Mouse (Mus musculus) heart, postnatal 0 days (tissue): ENCODE data around the gene Clec4g. TPM values are rescaled to one million over a fixed set of nuclear protein-coding genes. Genes with fewer than 3 reads are reported as not detected.

Experiments used
- ATAC-seq: fragments of 200-750 bp; cut with Nextera tagmentation; 2 replicates; pipeline ENCODE4 v1.8.0; 2017; ENCODE audit warnings: low read depth, moderate number of reproducible peaks, moderate library complexity; ENCODE audit not compliant: insufficient read depth
- DNase-seq: peaks from one replicate; pipeline ENCODE4 v3.0.0-alpha.2; 2016; ENCODE audit warnings: low spot score
- H3K27ac ChIP-seq: fragments of 300-500 bp; sonication (generic); 2 replicates; pipeline ENCODE4 v1.5.1; 2014; ENCODE audit warnings: low read depth, mild to moderate bottlenecking
- H3K27me3 ChIP-seq: fragments of 300-500 bp; sonication (generic); 2 replicates; pipeline ENCODE4 v1.6.1; 2014; ENCODE audit warnings: low read length, mixed read lengths; ENCODE audit not compliant: control insufficient read depth, insufficient read depth
- H3K36me3 ChIP-seq: fragments of 300-500 bp; sonication (generic); replicated peaks from 2 replicates; pipeline ENCODE4 v1.6.1; 2014; ENCODE audit warnings: low read length, mixed read lengths; ENCODE audit not compliant: control insufficient read depth, insufficient read depth
- H3K4me1 ChIP-seq: fragments of 300-500 bp; sonication (generic); 2 replicates; pipeline ENCODE4 v1.6.1; 2014; ENCODE audit warnings: antibody characterized with exemption; ENCODE audit not compliant: control insufficient read depth, insufficient read depth
- H3K4me2 ChIP-seq: fragments of 300-500 bp; sonication (generic); 2 replicates; pipeline ENCODE4 v1.6.1; 2014; ENCODE audit warnings: low read depth, mild to moderate bottlenecking, low read length, moderate library complexity
- H3K4me3 ChIP-seq: fragments of 300-500 bp; sonication (generic); 2 replicates; pipeline ENCODE4 v1.5.1; 2014; ENCODE audit warnings: low read depth, low read length
- H3K9ac ChIP-seq: fragments of 300-500 bp; sonication (generic); replicated peaks from 2 replicates; pipeline ENCODE4 v1.6.1; 2014; ENCODE audit warnings: low read depth, low read length, mixed read lengths
- H3K9me3 ChIP-seq: fragments of 300-500 bp; sonication (generic); replicated peaks from 2 replicates; pipeline ENCODE4 v1.6.1; 2016; ENCODE audit warnings: low read length; ENCODE audit not compliant: control insufficient read depth
- CTCF ChIP-seq: IDR thresholded peaks from 2 replicates; pipeline ENCODE4 v1.5.1; 2016; ENCODE audit warnings: antibody characterized with exemption, control low read depth, low read depth
- EP300 ChIP-seq: IDR thresholded peaks from 2 replicates; pipeline ENCODE4 v1.6.1; 2016; ENCODE audit warnings: antibody characterized with exemption, low read depth
- WGBS: fragments of 180-500 bp; shearing (Covaris S2); extraction: QIAGEN DNeasy Blood & Tissue Kit; methylation state at CpG from one replicate; pipeline ENCODE4 v1.1.7; 2014; 5-methylcytosine and 5-hydroxymethylcytosine counted together
- polyA plus RNA-seq: library from polyadenylated mRNA; unstranded; fragments of >200 nt; fragmentation: Nextera tagmentation; extraction: Ambion mirVana; gene quantifications from 2 replicates; pipeline ENCODE4 v1.2.1, GENCODE M21; 2015
- total RNA-seq: library from RNA; depleted of rRNA; stranded (reverse); fragments of >200 nt; gene quantifications from 2 replicates; pipeline ENCODE4 v1.2.3, GENCODE M21; 2014; ENCODE audit warnings: low replicate concordance

Gene Clec4g
- total and polyA plus RNA-seq, 2 experiments from 2014 or later = 2.5 TPM; not detected in 1

GRCm38 (mm10) chr8:3679236-3679635 is 41.2 kb downstream of the Clec4g start:
- TF ChIP-seq CTCF = no peak
- no peak for TF ChIP-seq EP300
- 95% methylated on average over 23 of the region's 23 CpGs for WGBS
- Histone ChIP-seq H3K36me3 (peaks cover 26% of the 10 kb centered on the region), H3K27ac (no peak overlapping the region), H3K4me3 (no peak overlapping the region), H3K4me1 (0 out of 2 replicates have a peak, but pooled peaks cover 10% of the 10 kb centered on the region), H3K4me2 (no peak overlapping the region), H3K9me3 (no peaks in the 10 kb centered on the region), H3K9ac (no peak overlapping the region), H3K27me3 (no peaks in the 10 kb centered on the region)
- no peak for DNase-seq
- no peak for ATAC-seq

- ATAC-seq = no peak
Measured at GRCm38 (mm10) chr8:3678831-3679230, 41.6 kb downstream of the Clec4g start.

GRCm38 (mm10) chr8:3676993-3677579 is 43.4 kb downstream of the Clec4g start:
- DNase-seq (peak; percentile 16), ATAC-seq (peak; percentile 1; the same call in 1 of the 2 replicates)
- peaks cover 26% of the 10 kb centered on the region for H3K36me3 ChIP-seq
- H3K4me2 ChIP-seq = peak overlapping the region; percentile 91
- peak overlapping the region; percentile 99 for H3K4me3 ChIP-seq
- H3K27me3 ChIP-seq = no peaks in the 10 kb centered on the region
- H3K9ac ChIP-seq = peak overlapping the region; percentile 96
- H3K27ac ChIP-seq = peak overlapping the region; percentile 95
- 2% methylated on average over 15 of the region's 15 CpGs for WGBS
- no peaks in the 10 kb centered on the region for H3K9me3 ChIP-seq
- TF ChIP-seq CTCF = no peak
- TF ChIP-seq EP300 = no peak
- 0 out of 2 replicates have a peak, but pooled peaks cover 10% of the 10 kb centered on the region for H3K4me1 ChIP-seq

More at GRCm38 (mm10) chr8:3678831-3679230, 41.6 kb downstream of the Clec4g start:
- 95% methylated on average over 23 of the region's 23 CpGs for WGBS
- no peak overlapping the region for H3K4me3 ChIP-seq
- H3K9ac ChIP-seq = no peak overlapping the region
- H3K36me3 ChIP-seq = peaks cover 26% of the 10 kb centered on the region
- H3K4me1 ChIP-seq = 0 out of 2 replicates have a peak, but pooled peaks cover 10% of the 10 kb centered on the region
- H3K4me2 ChIP-seq = no peak overlapping the region
- no peak overlapping the region for H3K27ac ChIP-seq
- no peaks in the 10 kb centered on the region for H3K9me3 ChIP-seq
- no peak for DNase-seq
- no peaks in the 10 kb centered on the region for H3K27me3 ChIP-seq
- TF ChIP-seq CTCF (no peak), EP300 (no peak)

GRCm38 (mm10) chr8:3676131-3676992 is 44.1 kb downstream of the Clec4g start, which contains the start of gene Trappc5:
Gene Trappc5 (plus strand): TSS chr8:3676299.
- ATAC-seq = peak; percentile 93
- Histone ChIP-seq H3K4me3 (peak within 1 kb of the TSS; percentile 99), H3K9me3 (no peaks in the 10 kb centered on the region), H3K27ac (peak within 1 kb of the TSS; percentile 95), H3K4me2 (peak within 1 kb of the TSS; percentile 91), H3K36me3 (peaks cover 24% of the 10 kb centered on the region), H3K4me1 (0 out of 2 replicates have a peak, but pooled peaks cover 10% of the 10 kb centered on the region), H3K27me3 (no peaks in the 10 kb centered on the region), H3K9ac (peak within 1 kb of the TSS; percentile 96)
- WGBS = under 1% methylated on average over 61 of the region's 61 CpGs
- peak; percentile 95 for DNase-seq
- peak; percentile 90 for TF ChIP-seq CTCF
- TF ChIP-seq EP300 = no peak

GRCm38 (mm10) chr8:3674671-3675070 is 45.8 kb downstream of the Clec4g start:
- no peak for DNase-seq
- no peak overlapping the region for H3K27ac ChIP-seq
- TF ChIP-seq CTCF (no peak), EP300 (no peak)
- no peaks in the 10 kb centered on the region for H3K27me3 ChIP-seq
- peaks cover 7% of the 10 kb centered on the region for H3K36me3 ChIP-seq
- no peak overlapping the region for H3K4me3 ChIP-seq
- 0 out of 2 replicates have a peak, but pooled peaks cover 10% of the 10 kb centered on the region for H3K4me1 ChIP-seq
- no peak overlapping the region for H3K4me2 ChIP-seq
- H3K9ac ChIP-seq = no peak overlapping the region
- ATAC-seq = no peak
- WGBS = 41% methylated on average over 3 of the region's 3 CpGs
- no peaks in the 10 kb centered on the region for H3K9me3 ChIP-seq
